Mouse (Mus musculus) cerebellum, adult 2 months (tissue): Measurements from ENCODE around the gene Dip2a. TPM values are rescaled to one million over a fixed set of nuclear protein-coding genes. Genes with fewer than 3 reads are reported as not detected.

Experiments
- DNase-seq, 2 experiments: peaks; one replicate each; pipeline ENCODE4 v3.0.0; 2021
- H3K27ac ChIP-seq: fragments of 200-500 bp; 2 replicates; pipeline ENCODE4 v1.5.1; 2012; ENCODE audit warnings: low read length, control low read depth, inconsistent platforms; ENCODE audit not compliant: insufficient read depth
- H3K27me3 ChIP-seq: fragments of 200-500 bp; 2 replicates; pipeline ENCODE4 v1.6.1; 2012; ENCODE audit warnings: inconsistent platforms, mild to moderate bottlenecking, low read length, moderate library complexity; ENCODE audit not compliant: control insufficient read depth, insufficient read depth
- H3K4me1 ChIP-seq: fragments of 200-500 bp; 2 replicates; pipeline ENCODE4 v1.6.1; 2011; ENCODE audit warnings: low read length; ENCODE audit not compliant: control insufficient read depth, insufficient read depth
- H3K4me3 ChIP-seq: fragments of 200-500 bp; replicated peaks from 2 replicates; pipeline ENCODE3; 2011; ENCODE audit warnings: mild to moderate bottlenecking, low read depth, low read length, control low read depth; ENCODE audit not compliant: insufficient read depth
- CTCF ChIP-seq: fragments of 200-500 bp; IDR thresholded peaks from 2 replicates; pipeline ENCODE4 v1.5.1; 2011; ENCODE audit warnings: low read depth, mild to moderate bottlenecking, control low read depth, low read length, moderate library complexity, borderline replicate concordance; ENCODE audit not compliant: insufficient read depth
- POLR2A ChIP-seq: fragments of 200-500 bp; IDR thresholded peaks from 2 replicates; pipeline ENCODE4 v1.6.1; 2011; ENCODE audit warnings: low read length, control low read depth, borderline replicate concordance; ENCODE audit not compliant: insufficient read depth
- WGBS: fragments of 180-500 bp; shearing (Covaris S2); methylation state at CpG from one replicate; pipeline ENCODE4 v1.1.7; 2018; 5-methylcytosine and 5-hydroxymethylcytosine counted together
- polyA plus RNA-seq: library from polyadenylated mRNA; depleted of rRNA; stranded (reverse); fragments of >200 nt; gene quantifications from 2 replicates; pipeline ENCODE4 v1.2.3, GENCODE M21; 2012; rRNA removed

Gene Dip2a
- polyA plus RNA-seq, 1 experiment, result 80.4 TPM

DNA sequence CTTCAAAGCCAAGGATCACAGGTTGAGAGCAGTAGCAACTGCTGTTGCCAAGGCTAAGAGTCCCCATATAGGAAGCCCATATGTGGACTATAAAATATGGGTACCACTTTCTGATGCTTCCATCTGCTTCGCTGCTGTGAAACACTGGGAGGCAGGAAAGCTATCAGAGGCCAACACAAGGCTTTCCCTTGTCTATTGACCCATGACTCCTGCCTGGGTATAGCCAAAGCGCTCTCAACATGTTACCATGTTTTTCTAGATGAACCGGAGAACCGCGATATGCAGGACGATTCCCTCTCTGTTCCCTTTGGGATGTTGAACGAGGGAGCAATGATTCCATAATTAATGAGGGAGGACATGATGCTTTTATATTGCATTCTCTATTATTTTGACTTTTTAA, 134.3 kb downstream of the Dip2a start:
- Histone ChIP-seq H3K4me1 (no peaks in the 10 kb centered on the region; the same call in 1 of the 2 replicates), H3K4me3 (no peak overlapping the region), H3K27ac (no peak overlapping the region), H3K27me3 (no peaks in the 10 kb centered on the region)
- 95% methylated on average over 7 of the region's 7 CpGs for WGBS
- TF ChIP-seq POLR2A (no peak), CTCF (no peak)
- no peak for DNase-seq

Other genes with a start within 250 kb of the Dip2a start
- gene Slc5a4b, start 234.3 kb downstream of the Dip2a start, polyA plus RNA-seq, result not detected in 2 replicates
- not detected in 2 replicates for gene Slc5a4a, start 197.8 kb downstream of the Dip2a start, polyA plus RNA-seq
- 75.5 and 81.4 TPM in 2 replicates for gene Prmt2, start 107.4 kb downstream of the Dip2a start, polyA plus RNA-seq
- gene S100b, start 91.4 kb downstream of the Dip2a start, polyA plus RNA-seq, result 739 and 790 TPM in 2 replicates
- not detected in 2 replicates for gene AC141477.1, start 95.2 kb upstream of the Dip2a start, polyA plus RNA-seq
- gene Pcnt, start 97.5 kb upstream of the Dip2a start, polyA plus RNA-seq, result 31.3 and 35.5 TPM in 2 replicates
- not detected in 2 replicates for gene 2610028H24Rik, start 103.8 kb upstream of the Dip2a start, polyA plus RNA-seq
- 51.5 and 54.4 TPM in 2 replicates for gene Mcm3ap, start 123.6 kb upstream of the Dip2a start, polyA plus RNA-seq
- gene Ybey, start 123.8 kb upstream of the Dip2a start, polyA plus RNA-seq, result 3.7 and 4.2 TPM in 2 replicates
- 30.5 and 32.2 TPM in 2 replicates for gene Lss, start 186.3 kb upstream of the Dip2a start, polyA plus RNA-seq
- gene Spatc1l, start 217.0 kb upstream of the Dip2a start, polyA plus RNA-seq, result 0.44 and 0.64 TPM in 2 replicates
- gene Ftcd, start 230.4 kb upstream of the Dip2a start, polyA plus RNA-seq, result not detected in 2 replicates